Mouse (Mus musculus): ENCODE results near the gene Chmp2b. TPM values are rescaled to one million over a fixed set of nuclear protein-coding genes. Genes with fewer than 3 reads are reported as not detected.

Gene Chmp2b
- polyA plus RNA-seq, 1 experiment, result 24.9 TPM

GRCm38 (mm10) chr16:65554267-65554666, 8.3 kb downstream of the Chmp2b start:
- H3K4me1 ChIP-seq (ENCODE audit: control insufficient read depth, insufficient read depth, low read length), result no peaks in the 10 kb centered on the region
- H3K4me3 ChIP-seq (ENCODE audit: control insufficient read depth, low read depth, low read length), result no peak overlapping the region
- TF ChIP-seq POLR2A (IDR thresholded peaks at IDR 0.05; ENCODE audit: control insufficient read depth, low read depth, low read length) (no peak), CTCF (IDR thresholded peaks at IDR 0.05; ENCODE audit: control insufficient read depth, insufficient read depth, insufficient replicate concordance, low read depth, low read length) (no peak)
- H3K27me3 ChIP-seq (ENCODE audit: control insufficient read depth, insufficient read depth, low read length), result no peaks in the 10 kb centered on the region
- H3K27ac ChIP-seq (ENCODE audit: control insufficient read depth, insufficient read depth, low read depth, low read length), result no peak overlapping the region
- H3K36me3 ChIP-seq (ENCODE audit: control insufficient read depth, insufficient read depth, low read length), result no peaks in the 10 kb centered on the region

- TF ChIP-seq POLR2A (IDR thresholded peaks at IDR 0.05; ENCODE audit: control insufficient read depth, low read depth, low read length) (no peak), CTCF (IDR thresholded peaks at IDR 0.05; ENCODE audit: control insufficient read depth, insufficient read depth, insufficient replicate concordance, low read depth, low read length) (no peak)
- no peak overlapping the region for H3K4me3 ChIP-seq (ENCODE audit: control insufficient read depth, low read depth, low read length)
- H3K4me1 ChIP-seq (ENCODE audit: control insufficient read depth, insufficient read depth, low read length), result no peaks in the 10 kb centered on the region
Measured at GRCm38 (mm10) chr16:65550814-65551213, 11.7 kb downstream of the Chmp2b start.

DNA sequence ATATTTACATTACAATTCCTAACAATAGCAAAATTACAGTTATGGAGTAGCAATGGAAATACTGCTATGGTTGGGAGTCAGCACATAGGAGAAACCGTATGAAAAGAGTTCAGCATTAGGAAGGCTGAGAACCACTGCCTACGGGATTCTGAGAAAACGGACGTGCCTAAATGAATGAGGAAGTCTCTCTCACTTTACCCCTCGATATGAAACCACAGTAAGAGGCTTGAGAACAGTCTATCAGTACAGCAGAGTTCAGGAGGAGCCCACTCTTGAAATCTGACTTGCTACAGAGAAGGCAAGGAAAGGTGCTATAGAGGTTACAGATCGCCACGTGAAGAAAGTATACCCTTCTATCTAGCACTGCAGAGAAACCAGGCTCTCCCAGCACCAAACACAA, 13.6 kb downstream of the Chmp2b start:
- no peaks in the 10 kb centered on the region for H3K4me1 ChIP-seq (ENCODE audit: control insufficient read depth, insufficient read depth, low read length)
- no peaks in the 10 kb centered on the region for H3K27me3 ChIP-seq (ENCODE audit: control insufficient read depth, insufficient read depth, low read length)
- TF ChIP-seq POLR2A (IDR thresholded peaks at IDR 0.05; ENCODE audit: control insufficient read depth, low read depth, low read length), result no peak
- TF ChIP-seq CTCF (IDR thresholded peaks at IDR 0.05; ENCODE audit: control insufficient read depth, insufficient read depth, insufficient replicate concordance, low read depth, low read length), result no peak
- H3K36me3 ChIP-seq (ENCODE audit: control insufficient read depth, insufficient read depth, low read length), result no peaks in the 10 kb centered on the region; the same call in 1 of the 2 replicates
- H3K27ac ChIP-seq (ENCODE audit: control insufficient read depth, insufficient read depth, low read depth, low read length), result no peak overlapping the region
- no peak overlapping the region for H3K4me3 ChIP-seq (ENCODE audit: control insufficient read depth, low read depth, low read length)

More at GRCm38 (mm10) chr16:65550814-65551213, 11.7 kb downstream of the Chmp2b start:
- no peaks in the 10 kb centered on the region for H3K36me3 ChIP-seq (ENCODE audit: control insufficient read depth, insufficient read depth, low read length)
- H3K27me3 ChIP-seq (ENCODE audit: control insufficient read depth, insufficient read depth, low read length), result no peaks in the 10 kb centered on the region
- no peak overlapping the region for H3K27ac ChIP-seq (ENCODE audit: control insufficient read depth, insufficient read depth, low read depth, low read length)

GRCm38 (mm10) chr16:65543676-65544293, 18.7 kb downstream of the Chmp2b start:
- no peak overlapping the region for H3K4me3 ChIP-seq (ENCODE audit: control insufficient read depth, low read depth, low read length)
- H3K27ac ChIP-seq (ENCODE audit: control insufficient read depth, insufficient read depth, low read depth, low read length), result no peak overlapping the region
- no peak for TF ChIP-seq POLR2A (IDR thresholded peaks at IDR 0.05; ENCODE audit: control insufficient read depth, low read depth, low read length)
- TF ChIP-seq CTCF (IDR thresholded peaks at IDR 0.05; ENCODE audit: control insufficient read depth, insufficient read depth, insufficient replicate concordance, low read depth, low read length), result no peak
- no peaks in the 10 kb centered on the region for H3K4me1 ChIP-seq (ENCODE audit: control insufficient read depth, insufficient read depth, low read length)
- no peaks in the 10 kb centered on the region; the same call in 1 of the 2 replicates for H3K36me3 ChIP-seq (ENCODE audit: control insufficient read depth, insufficient read depth, low read length)
- no peaks in the 10 kb centered on the region for H3K27me3 ChIP-seq (ENCODE audit: control insufficient read depth, insufficient read depth, low read length)

DNA sequence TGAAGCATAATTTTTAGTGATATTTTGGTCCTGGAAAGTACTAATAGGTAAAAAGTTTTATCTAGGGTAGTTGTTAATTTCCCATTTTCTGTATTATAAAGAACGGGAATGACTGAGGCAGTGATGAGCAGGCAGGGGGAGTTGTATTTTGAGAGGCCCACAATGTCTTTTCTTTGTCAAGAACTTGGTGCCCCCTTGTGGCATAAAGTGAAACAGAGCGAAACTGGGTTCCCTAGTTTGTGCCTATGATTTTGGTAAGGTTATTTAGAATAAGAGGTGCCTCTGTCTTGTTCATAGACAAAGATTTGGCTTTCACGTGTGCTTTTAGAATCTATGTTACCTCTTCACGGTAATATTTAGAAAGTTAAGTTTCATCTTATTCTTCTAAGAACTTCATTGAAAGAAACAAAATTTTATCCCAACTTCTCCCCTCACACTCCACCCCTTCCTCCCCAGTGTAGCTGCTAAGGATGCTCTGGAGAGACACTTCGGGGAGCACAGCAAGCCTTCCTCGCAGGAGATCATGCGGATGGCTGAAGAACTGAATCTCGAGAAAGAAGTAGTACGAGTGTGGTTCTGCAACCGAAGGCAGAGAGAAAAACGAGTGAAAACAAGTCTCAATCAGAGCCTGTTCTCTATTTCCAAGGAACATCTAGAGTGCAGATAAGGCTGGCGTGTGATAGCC, 29.1 kb downstream of the Chmp2b start:
- no peaks in the 10 kb centered on the region for H3K36me3 ChIP-seq (ENCODE audit: control insufficient read depth, insufficient read depth, low read length)
- H3K4me3 ChIP-seq (ENCODE audit: control insufficient read depth, low read depth, low read length), result no peak overlapping the region
- H3K27me3 ChIP-seq (ENCODE audit: control insufficient read depth, insufficient read depth, low read length), result no peaks in the 10 kb centered on the region
- no peaks in the 10 kb centered on the region for H3K4me1 ChIP-seq (ENCODE audit: control insufficient read depth, insufficient read depth, low read length)
- TF ChIP-seq CTCF (IDR thresholded peaks at IDR 0.05; ENCODE audit: control insufficient read depth, insufficient read depth, insufficient replicate concordance, low read depth, low read length), result no peak
- no peak for TF ChIP-seq POLR2A (IDR thresholded peaks at IDR 0.05; ENCODE audit: control insufficient read depth, low read depth, low read length)
- H3K27ac ChIP-seq (ENCODE audit: control insufficient read depth, insufficient read depth, low read depth, low read length), result no peak overlapping the region

DNA sequence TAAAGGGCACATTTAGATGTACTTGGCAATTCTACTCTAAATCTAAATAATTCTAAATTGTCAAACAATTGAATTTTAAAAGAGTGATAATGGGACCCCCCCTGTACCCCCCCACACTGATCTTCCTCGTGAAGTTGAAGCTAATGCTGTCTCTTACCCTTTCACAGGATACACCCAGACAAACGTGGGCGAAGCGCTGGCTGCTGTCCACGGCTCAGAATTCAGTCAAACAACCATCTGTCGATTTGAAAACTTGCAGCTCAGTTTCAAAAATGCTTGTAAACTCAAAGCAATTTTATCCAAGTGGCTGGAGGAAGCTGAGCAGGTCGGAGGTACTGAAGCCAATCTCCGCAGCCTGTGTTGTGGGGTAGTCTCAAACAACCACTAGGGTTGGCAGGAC, 30.9 kb downstream of the Chmp2b start:
- no peak overlapping the region for H3K4me3 ChIP-seq (ENCODE audit: control insufficient read depth, low read depth, low read length)
- no peaks in the 10 kb centered on the region for H3K4me1 ChIP-seq (ENCODE audit: control insufficient read depth, insufficient read depth, low read length)
- no peaks in the 10 kb centered on the region for H3K36me3 ChIP-seq (ENCODE audit: control insufficient read depth, insufficient read depth, low read length)
- H3K27ac ChIP-seq (ENCODE audit: control insufficient read depth, insufficient read depth, low read depth, low read length), result no peak overlapping the region
- TF ChIP-seq POLR2A (IDR thresholded peaks at IDR 0.05; ENCODE audit: control insufficient read depth, low read depth, low read length) (no peak), CTCF (IDR thresholded peaks at IDR 0.05; ENCODE audit: control insufficient read depth, insufficient read depth, insufficient replicate concordance, low read depth, low read length) (no peak)
- no peaks in the 10 kb centered on the region for H3K27me3 ChIP-seq (ENCODE audit: control insufficient read depth, insufficient read depth, low read length)

GRCm38 (mm10) chr16:65529589-65529988, 32.9 kb downstream of the Chmp2b start:
- Histone ChIP-seq H3K27ac (ENCODE audit: control insufficient read depth, insufficient read depth, low read depth, low read length) (no peak overlapping the region), H3K4me3 (ENCODE audit: control insufficient read depth, low read depth, low read length) (no peak overlapping the region), H3K36me3 (ENCODE audit: control insufficient read depth, insufficient read depth, low read length) (no peaks in the 10 kb centered on the region), H3K27me3 (ENCODE audit: control insufficient read depth, insufficient read depth, low read length) (no peaks in the 10 kb centered on the region), H3K4me1 (ENCODE audit: control insufficient read depth, insufficient read depth, low read length) (no peaks in the 10 kb centered on the region)
- no peak for TF ChIP-seq CTCF (IDR thresholded peaks at IDR 0.05; ENCODE audit: control insufficient read depth, insufficient read depth, insufficient replicate concordance, low read depth, low read length)

All from testis, adult 2 months (tissue).